Mouse (Mus musculus) cerebellum, adult 8-10 months (tissue): Measurements from ENCODE around the gene Erbb4.

Experiments used
- DNase-seq: peaks from one replicate; pipeline ENCODE4 v3.0.0; 2022

Erbb4 gene

DNA sequence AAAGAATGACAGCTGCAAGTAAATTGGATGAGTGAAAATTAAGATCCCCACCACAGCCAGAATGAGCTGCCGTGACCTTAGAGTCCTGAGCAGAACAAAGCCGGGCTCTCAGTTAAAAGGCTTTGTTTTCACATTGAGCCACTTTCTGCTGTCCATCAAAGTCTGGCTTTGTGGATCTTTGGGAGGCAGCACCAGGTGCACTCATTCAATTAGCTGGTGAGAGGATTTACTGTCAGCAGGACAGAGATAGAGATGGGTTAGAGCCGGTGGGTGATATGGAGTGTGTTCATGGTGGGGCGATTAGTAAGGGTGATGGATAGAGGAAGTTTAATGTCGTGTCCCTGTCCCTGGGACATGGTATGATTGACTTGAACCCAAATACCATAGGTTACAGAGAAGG is 1060.7 kb downstream of the Erbb4 start:
- DNase-seq, result no peak

DNA sequence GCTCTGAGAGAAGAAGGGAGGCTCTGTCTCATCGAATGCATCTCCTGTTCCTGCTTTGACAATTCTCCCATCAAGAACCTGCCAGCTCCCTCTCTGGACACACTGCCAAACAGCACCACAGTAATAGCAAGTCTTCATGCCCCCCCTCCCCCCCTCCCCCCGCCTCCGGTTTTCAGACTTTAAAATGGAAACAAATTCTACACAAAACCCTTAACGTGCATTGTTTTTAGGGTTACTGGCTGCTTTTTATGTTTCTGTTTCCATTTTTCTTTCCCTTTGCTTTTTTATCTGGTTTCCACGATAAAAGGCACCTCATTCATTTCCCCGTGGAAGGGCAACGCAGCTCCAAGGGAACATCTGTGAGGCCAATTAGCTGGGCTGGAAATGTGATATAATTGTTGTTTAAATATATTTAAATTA is 1061.3 kb downstream of the Erbb4 start:
- DNase-seq, result no peak

DNA sequence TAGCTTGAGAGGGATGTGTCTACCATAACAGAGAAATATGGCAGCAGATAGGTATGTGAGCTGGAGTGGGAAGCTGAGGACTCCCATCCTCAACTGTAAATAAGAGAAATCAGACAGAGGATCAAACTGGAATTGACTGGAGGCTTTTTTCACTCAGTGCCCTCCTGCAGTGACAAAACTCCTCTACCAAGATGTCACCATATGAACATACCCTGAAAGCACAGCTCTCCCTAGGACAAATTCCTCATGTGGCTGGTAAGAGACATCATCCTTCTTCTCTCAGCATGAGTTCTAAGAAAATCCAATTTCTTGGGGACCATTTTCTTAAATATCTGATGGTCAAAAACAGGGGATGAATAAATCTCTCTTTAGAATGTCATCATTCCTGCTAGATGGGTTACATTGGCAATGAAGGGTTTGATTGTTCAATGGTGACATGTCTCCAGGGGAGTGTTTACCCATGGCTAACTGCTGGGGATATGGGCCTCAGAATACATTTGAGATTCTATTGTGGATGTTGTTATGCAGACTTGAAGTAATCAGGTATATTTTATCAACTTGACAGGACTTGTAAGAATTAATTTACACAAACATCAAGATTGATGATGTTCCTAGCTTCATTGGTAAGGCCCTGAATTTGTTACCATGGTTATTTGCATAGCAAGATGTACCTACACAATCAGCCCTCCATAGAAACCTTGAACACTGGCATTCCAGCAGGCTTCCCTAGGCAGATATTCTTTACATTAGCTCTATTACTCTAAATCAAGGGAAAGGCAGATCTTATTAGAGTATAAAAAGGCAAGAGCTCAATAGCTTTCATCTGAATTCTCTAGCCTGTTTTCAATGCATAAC is 1083.5 kb downstream of the Erbb4 start:
- no peak for DNase-seq

DNA sequence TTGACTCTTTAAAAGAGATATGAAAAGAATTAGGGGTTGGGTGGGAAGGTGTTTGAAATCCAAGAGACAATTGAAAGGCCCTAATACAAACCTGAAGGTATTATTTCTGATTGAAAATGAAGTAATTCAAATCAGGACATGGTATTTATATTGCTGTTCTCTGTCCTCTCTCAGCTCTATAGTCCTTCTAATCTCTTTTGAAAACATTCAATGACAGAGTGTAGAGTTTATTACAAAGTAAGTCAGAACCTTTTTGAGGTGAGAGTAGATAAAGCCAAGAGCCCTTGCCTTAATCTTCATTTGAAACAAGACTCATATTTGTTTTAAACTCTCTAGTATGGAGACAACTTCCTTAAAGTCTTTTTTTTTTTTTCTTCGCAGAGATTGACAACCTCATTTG is 1087.8 kb downstream of the Erbb4 start:
- DNase-seq, result no peak

DNA sequence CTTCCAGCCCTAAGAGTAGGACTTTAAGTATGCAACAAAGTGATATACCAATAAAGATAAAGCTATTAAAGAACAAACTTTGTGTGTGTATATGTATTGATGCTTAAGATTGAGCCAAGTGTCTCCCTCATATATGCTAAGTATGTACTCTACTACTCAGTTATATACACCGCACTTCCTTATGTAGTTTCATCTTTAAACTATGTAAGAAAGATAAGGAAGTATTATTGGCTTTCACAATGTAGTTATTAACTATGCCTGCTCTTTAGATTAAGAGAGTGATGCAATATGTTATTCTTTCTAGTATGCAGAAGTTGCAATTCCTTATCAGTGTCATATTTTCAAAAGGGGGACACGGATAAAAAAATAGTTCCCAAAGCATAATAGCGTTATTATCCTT is 1088.2 kb downstream of the Erbb4 start:
- no peak for DNase-seq
